Mouse (Mus musculus) layer of hippocampus, postnatal 14 days (tissue): Measurements from ENCODE around the gene Il1r1. TPM values are rescaled to one million over a fixed set of nuclear protein-coding genes. Genes with fewer than 3 reads are reported as not detected.
"Not testable (repeated sequence)": the region's sequence is repeated elsewhere in the genome, so short reads cannot be mapped to it uniquely, and the experiment has no call there.

Experiments used
- DNase-seq, 2 experiments: peaks; one replicate each; pipeline ENCODE4 v3.0.0; 2021 to 2022; ENCODE audit warnings: low spot score in 2 of 2, mixed read lengths in 1 of 2
- total RNA-seq, 2 experiments: library from RNA; stranded (reverse); gene quantifications; 2 replicates each; pipeline ENCODE4 v1.2.3; 2021

The Il1r1 gene
- total RNA-seq, 2 experiments from 2014 or later, result 5.3 to 5.8 TPM

DNA sequence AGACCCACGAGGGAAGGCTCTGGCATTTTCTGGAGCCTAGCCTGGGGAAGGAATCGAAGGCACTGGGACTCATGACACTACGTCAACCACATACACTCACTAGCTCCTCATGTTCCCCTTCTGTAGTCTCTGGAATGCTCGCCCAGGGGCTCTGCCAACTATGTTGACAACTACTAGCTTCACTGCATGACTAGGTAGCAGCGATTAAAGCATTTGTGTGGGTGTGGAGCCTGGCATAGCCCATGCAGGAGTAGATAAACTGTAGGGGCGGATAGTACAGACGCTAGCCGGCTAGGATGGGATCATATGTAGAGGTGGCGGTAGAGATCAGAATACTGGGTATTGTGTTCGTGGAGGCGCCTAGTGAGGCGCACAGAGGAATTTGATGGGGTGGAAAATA, 45.5 kb downstream of the Il1r1 start:
- peak; percentile 17 to 39 for DNase-seq

DNA sequence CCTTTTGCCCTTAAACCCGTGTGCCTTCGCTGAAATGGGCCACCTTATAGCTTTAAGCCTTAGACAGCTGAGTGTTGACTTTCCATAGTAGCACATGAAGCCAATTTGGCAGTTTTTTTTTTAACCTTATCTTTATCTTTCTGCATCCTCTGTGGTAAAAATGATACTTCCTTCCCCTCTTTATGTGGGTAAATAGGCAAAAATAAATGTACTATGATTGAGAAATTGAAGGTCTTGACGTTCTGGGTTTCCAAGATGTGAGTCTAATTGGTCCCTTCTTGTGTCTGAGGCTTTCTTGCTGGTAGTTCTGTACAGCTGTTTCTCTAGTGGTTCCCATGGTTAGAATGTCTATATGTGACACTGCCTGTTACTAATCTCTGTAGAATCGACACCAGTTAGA, 46.2 kb downstream of the Il1r1 start:
- DNase-seq, result no peak

DNA sequence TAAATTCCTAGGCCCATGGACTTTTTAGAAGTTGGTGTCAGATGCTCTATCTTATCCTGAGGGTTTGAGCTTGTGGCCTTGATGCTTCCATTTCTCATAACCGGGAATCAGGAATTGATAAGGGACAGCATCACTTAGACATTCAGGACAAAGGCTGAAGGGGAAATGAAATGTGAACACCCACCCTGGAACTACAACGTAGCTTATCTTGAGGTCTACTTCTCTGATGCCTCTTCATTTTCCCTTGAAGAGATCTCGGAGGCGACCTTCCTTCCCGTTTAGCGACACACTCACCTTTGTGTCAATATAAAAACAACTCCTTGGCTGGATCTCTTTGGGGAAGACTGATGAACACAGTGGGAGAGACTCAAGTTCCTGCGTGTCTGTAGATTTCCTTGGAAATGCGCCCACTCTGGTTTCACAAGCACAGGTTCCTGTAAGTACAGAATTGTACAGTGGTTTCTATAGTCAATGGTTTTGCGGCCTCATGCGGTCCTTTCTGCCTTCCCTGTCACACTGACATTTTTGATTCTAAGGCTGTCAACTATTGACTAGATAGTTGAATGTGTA, 46.7 kb downstream of the Il1r1 start:
- no peak for DNase-seq

DNA sequence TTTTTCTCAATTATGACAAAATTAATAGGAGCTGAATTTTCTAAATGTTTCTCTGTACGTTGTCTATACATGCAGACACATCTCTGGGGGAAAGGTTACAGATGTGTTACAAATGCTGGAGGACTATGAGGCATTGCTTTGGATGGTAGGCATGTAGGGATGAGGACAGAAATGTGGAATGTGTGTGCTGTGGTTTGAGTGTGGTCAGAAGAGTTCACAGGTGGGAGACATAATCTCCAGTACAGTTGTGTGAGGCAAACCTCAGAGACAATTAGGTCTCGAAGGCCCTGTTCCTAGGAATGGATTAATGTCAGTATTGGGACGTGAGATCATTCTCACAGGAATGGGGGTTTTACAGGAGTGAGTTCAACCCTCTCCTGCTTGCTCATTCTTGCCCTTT, 47.3 kb downstream of the Il1r1 start:
- no peak for DNase-seq

DNA sequence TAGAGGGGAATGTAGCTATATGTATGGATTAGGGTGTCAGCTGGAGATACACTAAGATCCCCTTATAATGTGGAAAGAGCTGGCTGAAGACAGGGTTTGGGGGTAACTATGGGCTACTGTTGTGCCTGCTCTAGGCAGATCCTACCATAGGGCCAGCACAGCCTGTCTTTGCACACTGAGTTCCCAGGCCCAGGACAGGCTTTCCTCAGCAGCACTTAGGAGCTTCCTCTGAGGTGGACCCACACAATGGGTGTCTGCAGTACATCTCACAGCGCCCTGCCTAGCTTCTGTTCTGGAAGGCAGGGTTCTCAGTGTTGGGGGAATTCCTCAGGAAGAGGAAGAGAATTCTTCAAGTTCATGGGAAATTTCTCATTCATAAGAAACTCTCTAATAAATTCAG, 48.6 kb downstream of the Il1r1 start:
- no peak for DNase-seq

DNA sequence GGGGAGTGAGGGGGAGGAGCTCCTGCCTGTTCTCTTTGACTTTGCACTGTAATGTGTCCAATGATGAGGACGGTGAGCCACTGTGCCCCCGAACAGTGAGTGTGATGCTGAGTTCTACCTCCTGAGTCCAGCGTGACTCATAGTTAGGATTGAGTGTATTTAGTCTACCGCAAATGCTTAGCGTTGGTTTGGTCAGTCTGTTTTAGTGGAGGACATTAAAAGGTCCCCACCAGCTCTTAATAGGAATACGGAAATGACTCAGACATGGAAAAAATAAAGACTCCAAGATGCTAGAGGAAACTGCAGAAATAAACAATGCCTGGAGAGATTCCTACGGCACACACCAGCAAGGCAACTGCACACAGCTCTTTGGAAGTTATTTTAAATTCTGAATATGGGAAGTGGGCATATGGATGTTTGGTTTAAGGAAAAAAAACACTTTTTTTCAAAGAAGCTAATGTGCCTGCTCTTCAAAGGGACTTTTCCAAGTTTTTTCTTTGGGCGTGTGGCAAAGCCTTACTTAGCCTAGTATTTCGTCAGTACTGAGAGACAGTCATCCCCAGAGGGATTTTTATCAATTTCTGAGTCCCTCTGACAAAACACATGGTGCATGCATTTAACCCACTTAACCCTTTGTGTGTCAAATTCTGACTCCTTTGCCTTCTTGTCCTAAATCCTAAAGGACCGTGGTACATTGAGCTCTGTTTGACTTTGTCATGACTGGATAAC, 50.6 kb downstream of the Il1r1 start:
- DNase-seq, result no peak

DNA sequence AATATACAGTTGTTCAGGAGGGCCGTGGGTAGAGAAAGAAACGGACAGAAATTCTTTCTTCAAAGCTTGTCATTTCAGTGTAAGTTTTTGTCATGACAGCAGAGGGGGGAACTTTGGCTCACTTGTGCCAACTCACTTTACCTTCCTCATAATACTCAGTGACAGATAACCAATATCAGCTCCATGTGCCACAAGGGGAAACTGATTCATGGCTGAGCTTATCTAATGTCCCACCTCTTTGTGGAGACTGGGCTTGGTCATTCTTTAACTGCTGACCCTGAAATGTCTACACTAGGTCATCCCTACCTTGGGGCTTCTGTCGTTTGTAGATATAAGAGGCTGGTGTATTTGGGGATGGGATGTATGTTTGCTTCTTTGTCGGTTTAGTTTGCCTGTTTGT, 53.1 kb downstream of the Il1r1 start:
- no peak for DNase-seq

DNA sequence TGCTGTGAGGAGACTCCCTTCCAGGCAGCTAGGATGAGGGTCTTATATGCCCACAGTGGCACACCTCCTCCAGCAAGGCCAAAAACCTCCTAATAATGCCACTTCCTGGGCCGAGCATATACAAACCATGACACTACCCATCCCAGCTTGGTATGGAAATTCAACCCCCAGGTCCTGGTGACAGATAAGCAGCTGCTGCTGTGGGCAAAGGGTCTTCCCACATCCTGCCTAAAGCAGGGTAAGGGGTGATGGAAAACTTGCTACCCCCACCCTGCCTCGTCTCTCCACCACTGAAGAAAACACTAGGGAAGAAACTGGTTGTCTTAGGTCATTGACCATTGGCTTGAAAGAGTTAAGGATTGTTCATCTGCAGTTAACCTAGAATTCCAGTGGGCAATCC, 53.8 kb downstream of the Il1r1 start:
- no peak for DNase-seq

DNA sequence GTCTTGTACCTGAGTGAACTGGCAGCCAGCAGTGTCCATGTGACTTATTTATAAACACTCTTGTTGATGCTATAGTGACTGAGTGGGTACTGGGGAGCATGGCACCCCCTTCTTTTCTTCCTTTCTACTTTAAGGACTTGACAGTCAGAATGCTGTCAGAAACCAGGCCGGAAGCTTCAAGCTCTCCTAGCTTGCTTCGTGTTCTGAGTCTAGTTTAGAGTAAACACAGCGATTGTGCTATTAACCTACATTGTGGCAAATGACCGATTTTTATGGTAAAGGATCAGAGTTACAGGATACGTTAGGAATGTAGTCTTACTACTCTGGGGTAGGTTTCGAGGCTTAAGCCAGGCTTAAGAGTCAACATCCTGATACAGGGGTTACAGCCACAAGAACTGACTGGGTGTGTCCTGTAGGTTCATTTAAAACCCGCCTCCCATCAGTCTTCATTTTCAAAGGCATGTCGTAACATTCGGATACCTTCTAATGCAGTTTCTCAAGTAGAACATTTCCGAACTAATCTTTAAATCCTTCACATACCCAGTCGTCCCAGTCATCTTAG, 54.4 kb downstream of the Il1r1 start:
- no peak for DNase-seq

DNA sequence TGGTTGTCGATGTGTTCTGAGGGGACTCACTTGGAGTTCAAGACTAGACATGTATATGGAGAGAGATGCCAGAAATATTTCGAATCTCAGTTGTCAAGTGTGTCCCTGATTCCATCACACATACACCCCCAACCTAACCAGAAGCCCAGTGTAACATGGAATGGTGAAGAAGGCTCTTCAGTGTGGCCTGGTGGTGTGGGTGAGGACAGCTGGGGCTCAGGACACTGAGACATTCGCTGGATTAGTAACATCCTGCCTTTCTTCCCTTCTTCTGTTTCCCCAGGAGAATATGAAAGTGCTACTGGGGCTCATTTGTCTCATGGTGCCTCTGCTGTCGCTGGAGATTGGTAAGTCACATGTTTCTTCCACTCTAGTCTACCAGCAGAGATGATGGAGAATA, 57.1 kb downstream of the Il1r1 start:
- no peak for DNase-seq

DNA sequence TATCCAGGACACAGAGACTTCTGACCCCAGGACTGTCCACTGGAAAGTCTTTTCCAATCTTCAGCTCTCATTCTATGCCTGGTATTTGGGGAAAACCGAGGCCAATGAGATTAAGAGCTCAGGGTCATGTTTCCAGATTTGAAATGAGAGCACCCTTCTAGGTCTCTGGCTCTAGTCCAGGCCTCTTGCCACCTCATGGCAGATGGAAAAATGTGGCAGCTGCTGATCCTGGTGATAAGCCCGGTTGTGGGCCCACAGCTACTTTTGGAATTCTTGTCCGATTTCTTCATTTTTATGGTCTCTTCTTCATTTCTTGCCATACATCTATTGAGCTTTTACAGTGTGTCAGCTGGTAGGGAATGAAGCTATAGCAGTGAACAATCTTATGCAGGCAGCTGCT, 57.5 kb downstream of the Il1r1 start:
- DNase-seq, result no peak

DNA sequence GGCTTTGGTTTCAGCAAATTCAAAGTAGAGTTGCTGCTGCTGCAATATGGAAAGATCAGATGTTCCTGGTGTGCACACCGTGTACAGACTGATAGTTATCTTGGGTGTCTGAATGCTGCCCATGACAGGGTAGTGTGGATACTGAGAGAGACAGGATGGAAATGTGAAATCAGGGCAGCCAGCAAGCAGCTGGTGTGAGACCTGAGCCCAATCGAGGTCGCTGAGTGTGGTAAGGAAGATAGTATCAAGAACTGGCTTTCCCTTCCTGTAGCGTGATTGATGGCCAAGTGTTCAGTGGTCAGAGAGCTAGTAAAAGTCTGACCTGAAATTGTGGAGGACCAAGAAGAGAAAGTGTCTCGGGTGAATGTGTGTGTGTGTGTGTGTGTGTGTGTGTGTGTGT, 59.1 kb downstream of the Il1r1 start:
- DNase-seq, result no peak

DNA sequence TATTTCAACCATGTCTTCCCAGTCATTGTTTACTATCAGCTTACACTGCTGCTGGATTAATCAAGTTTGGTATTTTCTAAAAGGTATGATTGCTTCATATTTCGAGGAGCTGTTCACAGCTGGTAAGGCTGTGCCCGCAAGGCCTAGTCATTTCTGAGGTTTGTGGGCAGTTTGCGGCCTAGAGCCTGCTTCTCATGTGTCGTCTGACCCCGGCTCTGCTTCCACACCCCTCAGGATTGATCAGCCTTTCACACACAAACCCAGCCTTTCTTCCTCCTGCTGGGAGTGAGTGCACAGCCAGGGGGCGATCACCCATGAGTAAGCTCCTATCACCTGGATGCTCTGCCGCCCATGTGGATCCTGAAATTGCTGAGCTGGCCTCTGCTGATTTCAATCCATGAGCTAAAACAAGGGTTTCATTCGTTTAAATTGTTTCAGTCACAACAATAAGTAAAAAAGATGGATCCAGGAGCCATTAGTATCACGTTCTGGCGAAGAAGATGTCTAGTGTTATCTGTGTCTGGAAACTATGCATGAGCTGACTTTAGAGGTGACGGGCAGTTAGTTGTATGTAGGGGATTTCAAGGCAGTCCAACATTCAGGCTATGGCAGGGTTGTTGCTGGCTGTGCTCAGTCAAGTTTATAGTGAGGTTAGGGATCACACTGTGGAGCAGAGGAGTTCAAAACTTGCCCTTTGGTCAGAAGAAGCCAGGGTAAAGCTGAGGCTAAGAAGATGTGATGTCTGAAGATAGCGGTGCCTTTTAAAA, 65.8 kb downstream of the Il1r1 start:
- no peak for DNase-seq

DNA sequence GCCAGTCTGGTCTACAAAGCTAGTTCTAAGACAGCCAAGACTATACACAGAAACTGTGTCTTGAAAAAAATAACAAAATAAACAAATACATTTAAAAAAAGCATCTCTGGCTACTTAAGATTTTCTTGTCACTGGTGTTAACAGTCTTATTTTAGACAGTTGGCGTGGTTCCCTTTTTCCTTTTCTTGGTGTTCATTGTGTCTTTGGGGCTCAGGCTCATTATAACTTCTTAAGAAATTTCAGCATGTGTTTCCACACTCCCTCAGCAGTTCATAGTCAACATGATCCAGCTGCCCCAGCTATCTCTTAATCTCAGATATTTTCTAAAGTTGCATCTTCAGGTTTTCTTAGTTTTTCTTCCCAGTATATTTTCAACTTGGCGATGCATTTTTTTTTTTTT, 67.4 kb downstream of the Il1r1 start:
- DNase-seq, result no peak

DNA sequence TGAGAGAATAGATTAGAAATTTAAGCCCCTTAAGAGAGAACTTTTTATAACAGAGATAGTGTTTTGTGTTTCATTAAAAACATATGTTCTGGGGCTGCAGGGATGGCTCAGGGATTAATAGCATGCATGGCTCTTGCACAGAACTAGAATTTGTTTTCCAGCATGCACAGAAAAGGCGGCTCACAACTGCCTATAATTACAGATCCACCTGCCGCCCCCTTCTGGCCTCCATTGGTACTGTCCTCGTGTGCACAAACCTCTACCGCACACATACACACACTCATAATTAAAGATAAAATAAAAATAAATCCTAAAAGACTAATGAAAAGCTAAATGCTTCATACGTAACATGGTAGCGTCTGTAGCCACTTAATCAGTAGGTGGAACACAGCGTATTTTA, 69.0 kb downstream of the Il1r1 start:
- DNase-seq, result no peak

DNA sequence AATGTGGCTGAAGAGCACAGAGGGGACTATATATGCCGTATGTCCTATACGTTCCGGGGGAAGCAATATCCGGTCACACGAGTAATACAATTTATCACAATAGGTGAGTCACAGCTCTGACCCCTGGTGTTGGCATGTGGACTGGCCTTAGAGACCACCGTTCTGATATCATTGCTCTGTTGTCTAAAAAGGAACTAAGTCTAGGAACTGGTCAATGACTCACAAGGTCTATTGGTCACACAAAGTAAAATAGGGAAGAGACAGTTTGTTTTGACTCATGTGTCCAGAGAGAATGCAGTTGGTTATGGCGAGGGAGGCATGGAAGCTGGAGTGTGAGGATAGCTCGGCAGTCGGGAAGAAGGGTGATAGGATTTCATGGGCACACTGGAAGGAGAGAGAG, 69.9 kb downstream of the Il1r1 start:
- no peak for DNase-seq

DNA sequence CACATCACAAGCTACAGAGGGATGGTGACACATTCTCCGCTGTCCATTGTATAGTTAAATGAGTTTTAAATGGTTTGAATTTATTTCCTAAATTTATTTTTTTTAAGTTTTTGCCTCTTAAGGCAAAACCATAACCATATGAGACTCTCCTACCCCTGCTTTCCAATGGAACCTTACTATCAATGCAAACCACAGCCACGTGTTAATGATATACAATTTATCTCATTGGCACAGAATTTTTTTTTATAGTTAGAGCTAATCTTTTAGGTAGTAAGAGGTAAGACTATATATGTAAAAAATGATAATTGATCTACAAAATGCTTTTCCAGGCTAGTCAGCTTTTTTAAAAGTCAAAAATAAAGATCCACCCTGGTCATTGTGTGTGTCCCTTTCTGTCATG, 73.2 kb downstream of the Il1r1 start:
- no peak for DNase-seq

DNA sequence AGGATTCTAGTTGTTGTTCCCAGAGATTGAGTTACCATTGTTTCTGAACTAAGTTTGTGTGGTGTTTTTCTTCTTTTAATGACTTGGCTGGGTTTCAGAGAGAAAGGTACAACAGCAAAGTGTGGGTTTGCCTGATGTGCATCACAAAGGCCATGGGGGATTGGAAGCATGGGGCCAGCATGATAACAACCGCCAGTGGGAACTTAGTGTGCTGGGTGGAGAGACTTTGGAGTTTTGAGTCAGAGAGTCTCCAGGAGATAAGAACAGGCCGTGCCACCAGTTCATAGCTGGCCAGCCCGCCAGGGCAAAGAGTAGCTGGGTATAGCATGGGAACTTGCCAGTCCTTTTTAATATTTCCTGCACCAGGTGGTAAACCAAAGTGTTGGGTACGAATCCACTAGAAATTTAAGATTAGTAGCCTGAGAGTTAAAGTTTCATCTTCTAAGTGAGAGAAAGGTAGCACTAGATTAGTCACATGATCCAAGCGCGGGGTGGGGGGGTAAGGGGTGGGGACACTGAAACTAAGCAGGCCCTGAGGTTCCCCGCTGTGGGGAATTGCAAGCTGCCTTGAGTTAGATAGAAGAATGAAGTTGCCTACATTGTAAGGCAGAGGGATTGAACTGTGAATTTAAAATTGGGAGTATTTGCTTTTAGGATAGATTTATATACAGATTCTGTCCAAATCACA, 78.4 kb downstream of the Il1r1 start:
- no peak for DNase-seq

DNA sequence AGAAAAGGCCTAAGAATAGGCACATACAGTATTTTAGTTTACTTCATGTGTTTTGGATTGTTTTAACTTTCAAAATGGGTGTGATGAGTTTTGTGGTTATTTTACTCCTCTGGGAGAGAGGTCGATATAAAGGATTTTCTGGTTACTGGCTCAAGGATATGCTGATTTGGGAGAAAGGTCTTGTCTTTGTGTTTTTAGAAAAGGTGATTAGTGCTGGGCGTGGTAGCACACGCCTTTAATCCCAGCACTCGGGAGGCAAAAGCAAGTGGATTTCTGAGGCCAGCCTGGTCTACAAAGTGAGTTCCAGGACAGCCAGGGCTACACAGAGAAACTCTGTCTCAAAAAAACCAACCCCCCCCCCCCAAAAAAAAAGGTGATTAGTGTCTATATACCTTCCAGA, 79.4 kb downstream of the Il1r1 start:
- not testable (repeated sequence) for DNase-seq

DNA sequence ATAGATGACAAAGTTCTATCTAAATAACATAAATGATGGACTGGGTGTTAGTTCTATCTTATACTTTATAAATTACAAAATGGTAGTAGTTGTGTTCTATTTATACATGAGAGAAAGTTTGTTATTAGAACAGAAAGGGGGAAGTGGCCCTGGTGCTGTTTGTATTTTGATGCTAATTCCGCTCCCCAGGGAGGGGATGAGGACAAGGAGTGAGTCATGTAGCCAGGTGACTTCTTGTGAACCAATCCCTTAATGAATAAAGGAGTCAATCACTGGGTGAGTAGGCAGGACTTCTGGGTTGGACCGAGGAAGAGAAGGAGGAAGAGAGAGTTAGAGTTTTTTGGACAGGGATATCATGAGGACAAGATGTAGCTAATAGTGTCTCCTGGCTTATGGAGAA, 81.2 kb downstream of the Il1r1 start:
- DNase-seq, result no peak

DNA sequence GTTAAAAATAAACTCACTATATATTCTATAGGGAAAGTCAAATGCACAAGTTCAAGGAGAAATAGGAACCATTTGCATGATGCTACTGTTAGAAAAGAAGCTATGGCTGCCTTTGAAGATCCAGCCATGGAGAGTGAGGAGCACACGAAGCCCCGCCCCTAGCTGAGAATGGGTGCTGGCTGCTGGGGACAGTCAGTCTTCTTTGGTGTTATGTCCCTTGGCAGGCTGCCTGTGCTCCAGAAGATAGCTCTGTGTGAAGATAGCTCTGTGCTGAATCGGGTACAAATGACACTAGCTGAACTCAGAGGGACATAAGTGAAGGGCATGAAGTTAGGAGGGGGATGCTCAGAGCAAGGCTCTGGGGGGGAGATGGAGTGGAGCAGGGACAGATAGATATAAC, 86.2 kb downstream of the Il1r1 start:
- DNase-seq, result no peak

DNA sequence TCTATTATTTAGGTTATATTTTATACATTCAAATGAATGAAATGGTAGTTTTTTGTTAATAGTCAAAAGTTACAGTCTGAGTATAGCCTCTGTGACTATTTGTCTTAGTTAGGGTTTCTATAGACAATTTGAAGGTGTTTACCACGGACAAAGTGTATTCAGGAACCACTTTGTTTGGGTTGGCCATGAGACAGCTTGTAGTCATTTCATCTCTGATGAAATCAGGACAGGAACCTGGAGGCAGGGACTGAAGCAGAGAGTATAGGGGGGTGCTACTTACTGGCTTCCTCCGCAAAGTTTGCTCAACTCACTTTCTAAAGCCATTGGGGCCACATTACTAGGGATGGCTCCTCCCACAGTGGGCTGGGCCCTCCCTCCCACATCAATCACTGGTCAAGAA, 86.7 kb downstream of the Il1r1 start:
- no peak for DNase-seq
